Mouse (Mus musculus) subcutaneous adipose tissue, adult 2 months (tissue): ENCODE results near the gene 2700081O15Rik. TPM values are rescaled to one million over a fixed set of nuclear protein-coding genes. Genes with fewer than 3 reads are reported as not detected.

Experiments used
- polyA plus RNA-seq: library from polyadenylated mRNA; depleted of rRNA; stranded (reverse); fragments of >200 nt; gene quantifications from 2 replicates; pipeline ENCODE4 v1.2.3, GENCODE M21; 2012; ENCODE audit warnings: low replicate concordance; rRNA removed

Gene 2700081O15Rik
- 38.2 and 70.4 TPM in 2 replicates for polyA plus RNA-seq

DNA sequence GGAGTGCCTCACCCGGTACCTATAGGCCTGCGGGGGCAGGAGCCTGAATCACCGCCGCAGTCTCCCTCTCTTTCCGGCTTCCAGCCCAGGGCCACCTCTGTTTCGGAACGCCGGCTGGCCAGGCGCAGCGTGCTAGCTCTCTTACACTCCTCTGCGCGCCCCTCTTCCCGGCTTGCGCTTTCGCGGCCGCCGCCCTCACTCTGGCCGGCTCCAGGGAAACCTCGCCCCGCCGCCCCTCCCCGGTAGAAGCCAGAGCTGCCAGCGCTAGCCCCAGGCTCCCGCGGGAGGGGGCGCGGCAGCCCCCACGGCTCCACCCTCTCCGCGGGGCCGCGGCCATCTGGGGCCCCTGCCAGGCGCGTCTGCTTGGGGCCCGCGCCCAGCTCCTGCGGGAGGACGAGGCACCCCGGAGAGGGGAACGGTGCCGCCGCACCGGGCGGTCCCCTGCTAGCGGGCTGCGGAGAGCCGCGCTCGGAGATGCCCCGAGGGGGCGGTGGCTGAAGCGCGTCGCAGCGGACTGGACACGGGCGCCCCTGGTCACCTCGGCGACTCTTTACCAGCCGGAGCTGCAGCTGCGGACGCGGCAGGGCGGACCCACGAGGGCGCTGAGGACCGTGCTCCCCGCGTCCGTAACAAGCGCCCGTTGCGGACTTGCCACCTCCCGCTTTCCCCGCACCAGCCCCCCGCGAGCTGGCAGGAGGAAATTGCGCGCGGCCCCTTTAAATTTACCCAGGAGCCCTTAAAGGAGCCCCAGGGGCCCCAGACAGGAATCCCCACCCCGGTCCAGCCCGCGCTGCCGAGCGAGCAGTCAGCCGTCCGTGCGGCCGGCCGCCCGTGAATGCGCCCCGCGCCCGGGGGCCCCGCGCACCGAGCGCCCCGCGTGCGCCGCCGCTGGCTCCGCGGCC is at the start of gene 2700081O15Rik:
Gene 2700081O15Rik, plus strand, starts transcription at position 792 of the 902 bp plus-strand sequence.

DNA sequence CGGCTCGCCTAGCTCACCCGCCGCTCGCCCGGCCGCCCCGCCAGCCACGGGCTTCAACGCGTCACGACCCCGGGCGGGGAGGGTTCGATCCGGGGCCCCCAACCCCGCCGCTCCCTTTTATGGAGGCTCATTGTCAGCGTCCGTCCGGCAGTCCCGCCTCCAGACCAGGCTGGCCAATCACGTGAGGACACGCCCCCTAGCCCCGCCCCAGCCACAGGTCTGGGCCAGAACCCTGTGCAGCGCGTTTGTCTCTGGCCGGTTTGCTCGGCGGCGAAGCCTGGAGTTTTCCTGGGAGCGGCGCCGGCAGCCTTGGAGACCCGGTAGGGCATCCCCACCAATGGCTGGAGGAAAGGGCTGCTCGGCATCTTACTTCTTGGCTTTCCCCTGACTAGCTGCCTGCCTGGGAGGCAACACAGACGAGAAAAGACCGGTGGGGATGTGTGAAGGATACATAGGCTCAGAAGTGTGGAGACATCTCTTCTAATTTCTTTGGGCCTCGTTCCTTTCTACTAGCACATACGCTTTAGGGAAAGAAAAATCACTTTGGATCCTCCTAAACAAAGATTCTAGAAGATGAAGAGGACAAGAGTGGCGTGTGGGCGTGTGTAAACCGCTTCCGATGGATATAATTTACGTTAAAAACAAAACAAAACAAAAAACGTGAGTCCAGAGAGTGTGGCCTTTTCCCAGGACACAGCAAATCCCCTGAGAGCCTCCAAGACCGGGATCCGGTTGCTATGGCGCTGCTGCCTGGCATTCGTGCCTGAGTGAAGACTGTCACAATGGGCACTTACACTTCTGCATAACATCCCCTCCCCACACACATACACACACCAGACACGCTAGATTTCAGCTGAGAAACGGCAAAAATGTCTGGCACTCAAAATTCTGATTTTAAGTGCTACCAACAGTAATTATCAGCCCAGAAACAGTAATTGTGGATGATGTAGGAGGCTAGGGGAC is 34.2 kb upstream of the 2700081O15Rik start, which contains the start of gene Spindoc:
Gene Spindoc, minus strand, starts transcription at position 92 of the 963 bp plus-strand sequence.

Other genes with a start within 250 kb of the 2700081O15Rik start
- 104 and 133 TPM in 2 replicates for gene Otub1, start 211.3 kb upstream of the 2700081O15Rik start, polyA plus RNA-seq
- gene Cox8a, start 200.0 kb upstream of the 2700081O15Rik start, polyA plus RNA-seq = 1,853 and 2,406 TPM in 2 replicates
- gene Naa40, start 176.4 kb upstream of the 2700081O15Rik start, polyA plus RNA-seq = 22.4 and 33.9 TPM in 2 replicates
- gene Rcor2, start 150.3 kb upstream of the 2700081O15Rik start, polyA plus RNA-seq = 13.1 and 16.7 TPM in 2 replicates
- 58.0 and 85.6 TPM in 2 replicates for gene Mark2, start 75.8 kb upstream of the 2700081O15Rik start, polyA plus RNA-seq
- gene Spindoc, start 34.6 kb upstream of the 2700081O15Rik start, polyA plus RNA-seq = 17.4 and 27.2 TPM in 2 replicates
- 121 and 206 TPM in 2 replicates for gene Rtn3, start 65.7 kb downstream of the 2700081O15Rik start, polyA plus RNA-seq
- 40.7 and 44.2 TPM in 2 replicates for gene Atl3, start 76.4 kb downstream of the 2700081O15Rik start, polyA plus RNA-seq
- gene Pla2g16, start 139.8 kb downstream of the 2700081O15Rik start, polyA plus RNA-seq = 90.9 and 381 TPM in 2 replicates
- 57.4 and 110 TPM in 2 replicates for gene Lgals12, start 189.6 kb downstream of the 2700081O15Rik start, polyA plus RNA-seq
- 0.24 and 0.56 TPM in 2 replicates for gene Hrasls5, start 194.9 kb downstream of the 2700081O15Rik start, polyA plus RNA-seq